Mouse (Mus musculus): ENCODE data around the gene Sh3bp1.
"Not testable (repeated sequence)": the region's sequence is repeated elsewhere in the genome, so short reads cannot be mapped to it uniquely, and the experiment has no call there.

Gene Sh3bp1

DNA sequence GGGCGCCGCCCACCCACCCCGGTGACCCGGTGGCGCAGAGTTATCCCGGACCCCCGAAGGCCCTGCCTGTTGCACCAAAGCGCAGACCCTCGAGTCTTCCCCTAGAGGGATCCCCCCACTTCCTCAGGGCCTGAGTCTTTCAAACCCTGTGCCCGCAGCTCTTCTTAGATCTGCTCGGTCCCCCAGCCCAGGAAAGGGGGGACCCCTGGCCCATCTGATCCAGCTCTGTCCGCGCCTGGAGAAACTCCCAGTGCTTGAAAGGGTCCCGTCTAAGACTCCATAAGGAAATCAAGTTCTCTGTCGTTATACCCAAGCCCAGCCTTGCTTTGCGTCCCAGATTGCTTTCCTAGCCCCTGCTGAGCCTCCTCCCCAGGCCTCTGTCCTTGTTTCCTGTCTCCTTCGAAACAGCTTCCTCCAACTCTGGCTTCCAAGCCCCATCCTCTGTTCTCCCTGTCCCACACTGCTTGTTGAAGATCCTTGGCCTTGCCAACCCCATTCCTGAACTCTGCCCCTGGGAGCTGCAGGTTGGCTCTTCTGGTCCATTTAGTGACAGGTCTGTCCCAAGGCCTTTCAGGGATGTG, 21.7 kb upstream of the Sh3bp1 start:
- no peak for DNase-seq (ENCODE audit: low spot score)

DNA sequence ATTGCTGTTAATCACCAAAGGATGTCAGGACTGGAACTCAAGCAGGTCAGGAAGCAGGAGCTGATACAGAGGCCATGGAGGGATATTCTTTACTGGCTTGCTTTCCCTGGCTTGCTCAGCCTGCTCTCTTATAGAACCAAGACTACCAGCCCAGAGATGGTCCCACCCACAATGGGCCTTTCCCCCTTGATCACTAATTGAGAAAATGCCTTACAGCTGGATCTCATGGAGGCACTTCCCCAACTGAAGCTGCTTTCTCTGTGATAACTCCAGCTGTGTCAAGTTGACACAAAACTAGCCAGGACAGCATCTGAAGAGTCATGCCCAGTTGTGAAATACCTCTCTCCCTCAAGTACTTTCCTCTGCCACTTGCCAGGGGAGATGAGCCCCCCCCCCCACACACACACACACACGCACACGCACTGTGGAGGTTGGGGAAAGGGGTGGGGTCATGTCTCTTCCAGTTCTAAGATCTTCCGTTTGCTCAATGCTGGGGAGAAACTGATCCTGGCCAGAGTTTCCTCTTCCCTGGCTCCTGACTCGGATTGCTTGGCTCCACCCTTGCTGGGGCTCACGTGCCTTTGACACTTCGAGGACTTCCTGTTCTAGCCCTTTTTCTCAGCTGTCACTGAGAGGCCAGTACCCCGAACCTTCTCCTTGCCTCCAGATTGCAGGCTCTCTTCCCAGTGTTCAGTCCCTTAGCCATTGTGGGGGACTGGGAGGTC, 20.6 kb upstream of the Sh3bp1 start:
- not testable (repeated sequence) for DNase-seq (ENCODE audit: low spot score)

DNA sequence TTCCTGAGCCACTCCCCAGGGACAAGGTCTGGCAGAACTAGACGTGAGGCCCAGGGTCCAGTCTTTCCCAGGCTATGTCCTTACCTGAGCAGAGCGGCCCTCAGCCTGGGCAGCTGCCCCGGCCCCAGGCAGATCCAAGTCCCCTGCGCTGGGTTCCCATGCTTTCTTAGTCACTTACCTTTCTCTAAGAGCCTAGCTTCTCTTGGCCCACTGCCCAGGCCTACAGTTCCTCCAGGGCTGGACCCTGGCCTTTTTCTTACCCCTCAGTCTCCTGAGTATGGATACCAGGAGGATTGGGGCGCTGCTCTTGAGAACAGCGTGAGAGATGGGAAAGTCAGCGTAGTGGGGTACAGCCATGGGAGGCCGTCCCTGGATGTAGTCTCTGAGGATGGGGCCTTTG, 19.1 kb upstream of the Sh3bp1 start:
- DNase-seq (ENCODE audit: low spot score): no peak

DNA sequence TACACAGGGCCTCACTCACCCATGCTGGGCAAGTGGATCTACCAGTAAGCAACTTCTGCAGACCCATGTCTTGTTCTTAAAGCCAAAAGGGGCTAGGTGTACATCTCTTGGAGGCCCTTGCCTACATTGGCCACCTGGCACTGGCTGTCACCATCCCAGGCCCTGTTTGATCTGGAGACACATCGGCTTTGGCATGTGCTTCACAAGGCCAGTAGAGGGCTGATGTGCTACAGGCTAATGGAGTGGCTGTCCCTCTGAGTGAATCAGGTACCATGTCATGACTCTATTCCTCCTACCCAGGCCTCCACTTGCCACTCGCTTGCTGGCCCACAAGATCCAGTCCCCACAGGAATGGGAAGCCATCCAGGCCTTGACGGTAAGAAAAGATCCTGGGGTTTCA, 17.7 kb upstream of the Sh3bp1 start:
- DNase-seq (ENCODE audit: low spot score): no peak

DNA sequence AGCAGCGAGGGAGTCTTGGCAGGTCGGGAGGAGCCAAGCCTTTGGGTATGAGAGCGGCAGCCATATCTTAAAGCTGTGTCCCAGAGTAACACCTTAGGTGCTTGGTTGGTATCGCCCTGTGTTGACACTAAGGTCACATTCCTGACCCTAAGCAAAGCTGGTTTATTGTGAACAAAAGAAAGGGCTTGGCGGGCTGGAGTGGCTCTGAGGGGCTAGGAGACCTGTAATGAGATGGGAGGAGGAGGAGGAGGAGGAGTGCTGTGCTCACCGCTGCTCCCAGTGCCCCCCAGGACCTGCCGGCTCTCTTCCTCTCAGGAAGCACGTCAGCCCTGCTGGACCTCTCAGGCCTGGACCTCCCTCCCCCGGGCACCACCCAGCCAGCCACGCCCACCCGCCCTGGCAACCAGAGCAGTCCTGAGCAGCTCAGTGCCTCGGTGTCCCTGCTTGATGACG, 10.1 kb upstream of the Sh3bp1 start:
- DNase-seq (ENCODE audit: low spot score): no peak

DNA sequence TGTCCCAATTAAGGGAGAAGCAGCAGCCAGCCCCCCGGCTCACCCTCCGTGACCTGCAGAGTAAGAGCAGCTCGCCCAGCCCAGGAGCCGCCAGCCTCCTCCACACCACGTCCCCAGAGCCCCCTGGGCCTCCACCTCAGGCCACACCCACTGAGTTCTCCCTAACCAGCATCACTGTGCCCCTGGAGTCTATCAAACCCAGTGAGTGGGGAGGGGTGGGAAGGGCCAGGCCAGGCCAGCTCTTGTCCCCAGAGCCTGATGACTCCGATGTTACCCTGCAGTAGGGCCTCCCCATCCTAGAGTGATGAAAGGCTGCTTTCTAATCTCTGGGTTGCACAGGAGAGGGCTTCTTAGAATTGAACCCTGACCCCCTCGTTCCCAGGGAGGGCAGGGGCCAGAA, 7.1 kb upstream of the Sh3bp1 start:
- DNase-seq (ENCODE audit: low spot score): no peak

DNA sequence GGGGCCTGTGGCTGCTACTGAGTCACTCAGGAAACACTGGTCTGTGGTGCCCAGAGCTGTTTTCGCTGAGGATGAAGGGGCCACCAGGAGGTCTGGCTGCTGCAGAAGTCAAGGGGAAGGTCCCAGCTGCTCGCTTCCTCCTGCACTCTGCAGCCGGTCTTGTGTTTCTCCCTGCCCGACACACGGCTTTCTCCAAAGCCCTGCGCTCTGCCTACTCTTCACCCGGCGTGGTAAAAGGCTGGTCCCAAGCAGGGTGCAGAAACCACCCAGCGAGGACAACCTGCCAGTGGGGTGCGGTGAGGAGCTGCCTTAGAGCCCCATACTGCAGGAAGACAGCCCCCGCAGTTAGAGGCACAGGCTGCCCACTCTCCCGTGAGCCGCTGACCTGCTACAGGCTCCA, 4.8 kb upstream of the Sh3bp1 start:
- no peak for DNase-seq (ENCODE audit: low spot score)

DNA sequence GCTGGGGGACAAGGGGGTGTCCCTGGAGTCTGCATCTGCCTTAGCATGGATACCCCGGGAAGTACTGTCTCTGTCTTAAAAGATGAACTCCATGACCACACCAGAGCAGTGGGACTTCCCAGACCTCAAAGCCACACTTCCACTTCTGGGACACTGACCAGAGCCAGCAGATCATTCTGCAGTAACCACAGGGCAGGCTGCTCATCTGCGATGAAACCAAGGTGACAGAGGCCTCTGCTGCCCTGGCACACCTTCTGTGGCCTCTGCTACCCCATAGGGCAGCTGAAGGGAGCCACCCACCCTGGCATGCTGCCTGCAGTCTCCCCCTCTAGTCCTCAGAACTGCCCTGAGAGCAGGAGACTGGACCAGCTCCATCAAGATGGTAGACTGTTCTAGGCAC, 3.8 kb upstream of the Sh3bp1 start:
- no peak for DNase-seq (ENCODE audit: low spot score)

DNA sequence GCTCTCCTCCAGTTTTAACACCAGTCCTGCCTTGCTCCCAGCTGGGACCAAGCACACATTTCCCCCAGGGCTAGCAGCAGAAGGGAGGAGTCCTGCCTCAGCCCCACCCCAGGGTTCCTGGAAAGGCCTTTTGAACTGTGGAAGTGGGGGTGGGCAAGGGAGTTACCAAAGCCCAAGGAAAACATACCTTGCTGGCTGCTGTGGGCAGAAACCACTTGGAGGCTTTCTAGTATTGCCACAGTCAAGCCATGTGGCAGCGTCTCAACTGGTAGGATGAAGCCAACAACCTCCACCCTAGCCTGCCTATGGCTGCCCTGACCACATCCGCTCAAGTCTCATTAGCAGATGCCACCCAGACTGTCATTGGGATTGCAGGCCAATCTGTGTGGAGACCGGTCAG, 3.4 kb upstream of the Sh3bp1 start:
- no peak for DNase-seq (ENCODE audit: low spot score)

DNA sequence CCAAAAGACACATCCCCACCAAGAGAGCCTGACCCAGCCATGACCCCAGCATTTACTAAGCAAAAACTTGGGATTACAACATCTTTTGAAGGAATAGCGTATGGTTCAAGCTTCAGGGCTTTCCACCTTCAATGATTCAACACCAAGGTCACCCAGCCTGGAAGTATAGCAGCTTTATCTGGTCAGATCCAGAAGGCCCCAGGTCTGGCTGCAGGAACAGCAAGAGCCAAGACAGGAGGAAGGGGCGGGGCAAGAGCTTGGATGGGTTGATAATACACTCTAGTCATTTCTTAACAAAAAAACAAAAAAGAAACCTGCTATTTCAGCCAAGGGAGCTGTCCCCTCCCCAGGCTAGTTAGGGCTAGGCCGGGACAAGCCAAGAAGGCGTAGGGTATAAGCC, 2.1 kb upstream of the Sh3bp1 start:
- no peak for DNase-seq (ENCODE audit: low spot score)

DNA sequence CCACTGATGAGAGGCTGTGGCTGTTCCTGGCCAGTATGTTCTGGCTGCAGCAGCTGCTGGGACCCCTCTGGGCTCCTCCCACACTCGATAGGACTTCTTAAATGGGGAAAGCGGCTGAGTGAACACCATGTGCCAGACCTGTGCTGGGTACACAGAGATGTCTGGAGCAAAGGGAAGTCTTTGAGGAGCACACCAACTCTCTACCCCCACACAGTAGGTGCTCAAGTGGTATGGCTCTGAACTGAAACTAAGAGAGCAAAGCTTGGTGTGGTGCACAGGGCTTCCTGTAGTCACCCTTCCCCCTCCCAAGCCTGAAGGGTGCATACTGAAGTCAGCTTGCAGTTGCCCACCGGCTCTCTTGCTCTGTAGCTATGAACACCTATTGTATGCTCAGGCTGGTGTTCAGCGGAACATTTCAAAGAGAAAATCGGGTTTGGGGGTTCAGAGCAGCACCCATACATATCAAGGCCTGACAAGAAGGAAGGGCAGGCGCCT, 1.0 kb upstream of the Sh3bp1 start:
- DNase-seq (ENCODE audit: low spot score): no peak

DNA sequence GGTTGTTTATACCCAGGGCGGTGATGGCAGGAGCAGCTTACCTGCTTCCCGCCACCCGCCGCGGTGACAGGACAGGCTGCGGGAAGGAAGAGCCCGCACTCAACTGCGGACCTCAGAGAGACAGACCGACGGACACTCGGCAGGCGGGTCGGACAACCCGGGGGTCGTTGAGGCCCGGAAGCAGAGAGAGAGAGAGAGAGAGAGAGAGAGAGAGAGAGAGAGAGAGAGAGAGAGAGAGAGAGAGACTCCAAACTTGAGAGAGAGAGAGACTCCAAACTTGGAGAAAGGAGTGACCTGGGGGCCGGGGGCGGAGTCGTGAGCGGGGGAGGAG, 194 bp upstream of the Sh3bp1 start, which contains the start of gene Gm49510:
TSS of gene Gm49510 (plus strand) at position 259 of the 331 bp plus-strand sequence.
- no peak for DNase-seq (ENCODE audit: low spot score)

DNA sequence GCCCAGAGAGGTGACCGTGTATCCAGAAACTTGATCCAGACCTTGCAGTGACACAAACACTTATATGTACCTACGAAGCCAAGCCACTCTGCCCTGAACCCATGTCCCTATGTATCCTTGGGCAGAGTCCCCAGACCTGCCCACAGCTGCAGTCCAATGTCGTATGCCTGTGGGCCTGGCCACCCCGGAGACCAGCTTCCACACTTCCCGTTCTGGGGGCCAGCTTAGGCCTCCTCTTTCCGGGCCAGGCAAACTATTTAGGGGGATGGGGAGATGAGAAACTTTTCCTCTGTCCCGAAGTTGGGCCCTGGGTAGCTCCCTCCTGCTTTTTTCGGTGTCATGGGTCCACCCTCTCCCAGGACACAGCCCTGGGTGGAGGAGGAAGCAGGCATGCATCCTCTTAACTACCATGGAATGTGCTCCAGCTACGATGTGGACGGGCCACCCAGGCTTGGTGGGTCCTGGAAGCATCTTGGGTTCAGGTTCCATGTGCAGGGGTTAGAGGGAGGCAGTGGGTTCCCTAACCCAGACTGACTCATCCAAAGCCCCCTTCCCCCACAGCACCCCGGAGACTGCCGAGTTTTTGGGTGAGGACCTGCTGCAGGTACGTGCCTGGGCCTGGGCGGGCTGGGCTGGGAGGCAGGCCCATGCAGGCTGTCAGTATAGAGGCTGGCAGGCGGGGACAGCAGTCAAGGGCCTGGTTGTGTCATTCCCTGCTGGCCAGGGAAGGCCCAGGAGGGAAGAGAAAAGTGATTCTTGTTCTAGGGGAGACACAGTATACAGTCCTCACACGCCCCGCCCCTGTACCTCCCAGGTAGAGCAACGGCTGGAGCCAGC, 1.2 kb downstream of the Sh3bp1 start:
- DNase-seq (ENCODE audit: low spot score): no peak

DNA sequence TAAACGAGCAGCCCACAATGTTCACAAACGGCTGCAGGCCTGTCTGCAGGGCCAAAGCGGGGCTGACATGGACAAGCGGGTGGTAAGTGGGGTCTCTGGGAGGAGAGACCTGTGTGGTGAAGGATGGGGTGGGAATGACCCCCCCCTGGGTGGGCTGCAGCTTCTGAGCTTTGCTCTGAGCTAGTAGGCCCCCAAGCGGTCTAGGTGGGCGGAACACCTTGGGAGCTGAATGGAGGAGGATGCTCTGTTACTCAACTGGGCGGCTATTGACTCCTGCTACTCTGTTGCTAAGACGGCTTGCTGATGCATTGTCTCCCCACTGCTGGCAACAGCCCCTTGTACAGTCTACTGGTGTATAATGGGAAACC, 1.8 kb downstream of the Sh3bp1 start:
- DNase-seq (ENCODE audit: low spot score): no peak

DNA sequence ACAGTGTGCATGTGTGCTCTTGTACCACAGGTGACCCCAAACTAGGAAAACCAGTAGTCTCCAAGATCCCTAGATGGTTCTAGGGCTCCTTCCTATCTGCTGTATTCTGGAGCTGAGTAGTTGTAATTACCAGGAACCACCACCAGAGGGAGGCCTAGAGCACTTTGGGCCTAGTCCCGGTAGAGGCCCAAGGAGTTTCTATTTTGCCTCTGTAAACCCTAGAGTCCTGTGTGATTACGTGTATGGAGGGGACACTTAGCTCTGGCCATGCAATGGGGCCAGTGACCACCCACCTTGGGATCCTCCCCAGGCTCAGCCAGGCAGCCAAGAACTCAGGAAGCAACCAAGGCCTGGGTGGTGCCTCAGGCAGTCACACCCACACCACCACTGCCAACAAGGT, 3.7 kb downstream of the Sh3bp1 start:
- peak; percentile 71 for DNase-seq (ENCODE audit: low spot score)

DNA sequence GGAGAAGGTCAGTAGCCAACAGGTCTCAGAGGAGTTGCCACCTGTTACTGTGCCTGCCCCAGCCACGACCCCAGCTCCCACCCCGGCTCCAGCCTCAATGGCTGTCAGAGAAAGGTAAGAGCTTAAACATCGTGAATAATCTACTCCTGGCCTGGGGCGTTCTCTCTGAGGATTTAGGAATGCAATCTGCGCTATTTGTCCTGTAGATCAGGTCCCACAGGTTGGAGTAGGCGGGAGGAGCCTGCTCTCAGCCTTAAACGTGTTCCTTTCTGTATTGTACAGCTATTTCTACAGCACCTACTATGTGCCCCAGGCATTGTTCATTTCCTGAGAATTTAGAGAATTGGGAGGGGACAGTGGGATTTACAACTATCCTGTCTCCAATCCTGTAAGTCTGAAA, 8.8 kb downstream of the Sh3bp1 start:
- no peak for DNase-seq (ENCODE audit: low spot score)

DNA sequence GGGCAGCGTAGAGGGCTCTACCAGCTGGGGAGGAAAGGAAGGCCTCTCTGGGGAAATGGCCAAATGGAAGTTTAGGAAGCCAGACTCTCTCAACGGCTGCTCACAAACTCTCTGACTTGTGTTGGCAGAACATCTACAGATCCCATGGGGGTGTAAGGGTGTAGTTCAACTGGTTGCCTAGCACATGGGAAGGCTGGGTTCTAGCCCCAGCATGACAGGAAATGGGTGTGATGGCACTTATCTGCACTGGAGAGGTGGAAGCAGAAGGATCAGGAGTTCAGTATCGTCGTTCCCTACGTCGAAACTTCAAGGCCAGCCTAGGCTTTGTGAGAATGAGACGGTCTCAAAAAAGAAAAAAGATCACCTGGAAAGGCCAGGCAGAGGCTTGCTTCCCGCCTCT, 9.4 kb downstream of the Sh3bp1 start:
- no peak for DNase-seq (ENCODE audit: low spot score)

DNA sequence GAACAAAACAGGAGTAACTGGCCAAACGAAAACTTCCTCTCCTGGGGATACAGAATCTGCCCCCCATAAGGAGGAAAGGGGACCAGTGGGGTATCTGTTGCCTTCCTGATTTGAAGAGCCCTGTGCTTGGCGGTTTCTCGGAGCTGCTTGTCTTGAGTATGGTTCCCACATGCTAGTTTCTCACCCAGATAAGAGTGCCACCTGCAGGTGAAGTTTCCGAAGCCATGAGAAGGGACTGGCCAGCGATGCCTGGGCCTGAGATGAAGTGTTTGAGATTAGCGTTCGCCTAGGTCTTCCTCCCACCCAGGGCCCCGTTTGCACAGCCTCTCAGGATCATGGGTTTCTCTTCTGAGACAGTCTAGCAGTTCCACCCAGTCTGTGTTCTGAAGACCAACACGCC, 12.5 kb downstream of the Sh3bp1 start:
- no peak for DNase-seq (ENCODE audit: low spot score)

DNA sequence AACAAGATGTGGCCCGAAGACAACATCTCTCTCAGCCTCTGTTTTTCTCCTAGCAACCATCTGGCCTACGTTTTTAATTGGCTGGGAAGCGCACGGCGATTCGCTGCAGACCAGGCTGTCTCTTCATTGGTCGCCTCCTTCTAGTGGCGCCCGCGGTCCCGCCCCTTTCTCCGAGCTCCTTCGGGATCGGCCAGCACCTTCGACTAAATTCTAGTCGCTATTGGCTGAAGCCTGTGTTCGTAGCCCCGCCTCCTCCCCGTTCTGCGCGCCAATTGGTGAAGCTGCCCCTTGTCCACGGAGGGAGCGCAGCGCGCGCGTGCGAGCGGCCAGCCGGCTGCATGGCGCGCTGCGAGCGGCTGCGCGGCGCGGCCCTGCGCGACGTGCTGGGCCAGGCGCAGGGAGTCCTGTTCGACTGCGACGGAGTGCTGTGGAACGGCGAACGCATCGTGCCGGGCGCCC, 14.1 kb downstream of the Sh3bp1 start, which contains the start of gene Pdxp:
TSS of gene Pdxp (plus strand) at position 288 of the 459 bp plus-strand sequence.
- peak; percentile 83 for DNase-seq (ENCODE audit: low spot score)

DNA sequence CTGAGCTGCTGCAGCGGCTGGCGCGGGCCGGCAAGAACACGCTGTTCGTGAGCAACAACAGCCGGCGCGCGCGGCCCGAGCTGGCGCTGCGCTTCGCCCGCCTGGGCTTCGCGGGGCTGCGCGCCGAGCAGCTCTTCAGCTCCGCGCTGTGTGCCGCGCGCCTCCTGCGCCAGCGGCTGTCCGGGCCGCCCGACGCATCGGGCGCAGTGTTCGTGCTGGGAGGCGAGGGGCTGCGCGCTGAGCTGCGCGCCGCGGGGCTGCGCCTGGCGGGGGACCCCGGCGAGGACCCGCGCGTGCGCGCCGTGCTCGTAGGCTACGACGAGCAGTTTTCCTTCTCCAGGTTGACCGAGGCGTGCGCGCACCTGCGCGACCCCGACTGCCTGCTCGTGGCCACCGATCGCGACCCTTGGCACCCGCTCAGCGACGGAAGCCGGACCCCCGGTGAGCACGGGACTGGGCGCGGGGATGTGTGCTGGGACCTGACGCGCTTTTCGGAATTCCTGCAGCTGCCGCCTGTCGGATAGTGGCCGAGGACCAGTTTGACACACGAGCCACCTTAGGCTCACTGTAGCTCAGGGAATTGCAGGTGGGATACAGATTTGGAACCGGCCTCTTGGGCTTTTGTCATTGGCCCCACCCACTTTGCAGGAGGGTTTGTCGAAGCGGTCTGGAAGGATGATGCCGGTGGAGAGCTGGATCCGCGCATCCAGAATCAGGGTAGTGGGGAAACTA, 14.7 kb downstream of the Sh3bp1 start:
- no peak for DNase-seq (ENCODE audit: low spot score)

DNA sequence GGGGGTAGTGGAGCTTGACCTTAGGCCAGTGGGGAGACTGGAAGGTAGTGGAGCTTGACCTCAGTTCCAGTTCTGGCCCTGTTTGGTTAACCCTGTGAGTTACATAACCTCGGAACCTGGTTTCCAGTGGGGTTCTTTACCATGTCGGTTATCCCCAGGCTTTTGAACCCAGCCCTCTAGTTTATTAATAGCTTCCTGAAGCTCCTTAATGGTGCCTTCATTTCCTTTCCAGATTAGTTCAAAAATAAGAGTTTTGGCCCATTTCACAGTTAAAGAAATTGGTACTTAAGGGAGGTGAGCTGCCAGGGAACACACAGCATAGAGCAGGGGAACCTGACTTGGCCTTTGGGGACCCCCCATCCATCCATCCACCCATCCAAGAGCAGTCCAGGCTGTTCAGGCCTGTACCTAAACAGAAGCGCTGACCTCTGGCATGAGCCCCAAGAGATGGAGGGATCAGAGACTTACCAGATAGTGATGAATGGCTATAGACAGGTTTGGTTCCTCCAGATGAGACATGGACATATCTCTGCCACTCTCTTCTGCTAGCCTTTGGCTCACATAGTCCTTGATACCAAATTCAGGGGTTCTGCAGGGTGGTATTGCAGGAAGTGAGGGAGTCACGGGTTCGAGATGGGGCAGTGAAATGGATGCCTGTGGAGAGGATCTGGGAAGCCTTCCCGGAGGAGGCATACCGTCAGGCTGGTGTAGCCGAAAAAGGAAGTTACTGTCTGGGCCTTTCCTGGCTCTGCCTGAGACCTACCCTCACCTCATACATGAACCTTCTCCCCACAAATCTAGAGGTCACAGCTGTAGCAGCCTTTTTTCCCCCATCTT, 15.5 kb downstream of the Sh3bp1 start:
- no peak for DNase-seq (ENCODE audit: low spot score)

Measured in spleen, adult 12 weeks (tissue).